Mouse (Mus musculus) midbrain, postnatal 0 days (tissue): ENCODE measurements at regions not wholly inside any gene's neighbourhood (a gene's known extent, or its start where the extent isn't known, plus 50 kb on each side); places are given as distances from the start of the nearest gene placed in this dataset.

Source experiments
- ATAC-seq: fragments of 200-750 bp; cut with Nextera tagmentation; 2 replicates; pipeline ENCODE4 v1.8.0; 2017; ENCODE audit warnings: moderate number of reproducible peaks, mild to moderate bottlenecking, moderate TSS enrichment, moderate library complexity; ENCODE audit not compliant: low FRiP score
- DNase-seq: peaks from one replicate; pipeline ENCODE4 v3.0.0-alpha.2; 2015; ENCODE audit warnings: low spot score
- H3K27ac ChIP-seq: fragments of 300-500 bp; sonication (generic); 2 replicates; pipeline ENCODE4 v1.5.1; 2014; ENCODE audit warnings: low read depth, mild to moderate bottlenecking, low read length, mixed read lengths
- H3K27me3 ChIP-seq: fragments of 300-500 bp; sonication (generic); 2 replicates; pipeline ENCODE4 v1.6.1; 2014; ENCODE audit warnings: low read length, control low read depth, mixed read lengths; ENCODE audit not compliant: insufficient read depth
- H3K36me3 ChIP-seq: fragments of 300-500 bp; sonication (generic); 2 replicates; pipeline ENCODE4 v1.6.1; 2014; ENCODE audit warnings: low read length, control low read depth, mixed read lengths; ENCODE audit not compliant: insufficient read depth
- H3K4me1 ChIP-seq: fragments of 300-500 bp; sonication (generic); 2 replicates; pipeline ENCODE4 v1.6.1; 2014; ENCODE audit warnings: mild to moderate bottlenecking, control low read depth, antibody characterized with exemption, low read length, mixed read lengths; ENCODE audit not compliant: insufficient read depth
- H3K4me2 ChIP-seq: fragments of 300-500 bp; sonication (generic); 2 replicates; pipeline ENCODE4 v1.6.1; 2014; ENCODE audit warnings: low read depth, mild to moderate bottlenecking, low read length, mixed read lengths; ENCODE audit not compliant: poor library complexity, severe bottlenecking
- H3K4me3 ChIP-seq: fragments of 300-500 bp; sonication (generic); 2 replicates; pipeline ENCODE4 v1.5.1; 2014; ENCODE audit warnings: low read depth, mild to moderate bottlenecking, low read length, moderate library complexity
- H3K9ac ChIP-seq: fragments of 300-500 bp; sonication (generic); replicated peaks from 2 replicates; pipeline ENCODE4 v1.6.1; 2014; ENCODE audit warnings: mild to moderate bottlenecking, low read length, moderate library complexity, mixed read lengths; ENCODE audit not compliant: poor library complexity, severe bottlenecking
- H3K9me3 ChIP-seq: fragments of 300-500 bp; sonication (generic); 2 replicates; pipeline ENCODE4 v1.6.1; 2016; ENCODE audit warnings: low read length, control low read depth
- CTCF ChIP-seq: IDR thresholded peaks from 2 replicates; pipeline ENCODE4 v1.5.1; 2016; ENCODE audit warnings: antibody characterized with exemption, mild to moderate bottlenecking
- WGBS: fragments of 180-500 bp; shearing (Covaris S2); extraction: QIAGEN DNeasy Blood & Tissue Kit; methylation state at CpG from one replicate; pipeline ENCODE4 v1.1.7; 2014; 5-methylcytosine and 5-hydroxymethylcytosine counted together

DNA sequence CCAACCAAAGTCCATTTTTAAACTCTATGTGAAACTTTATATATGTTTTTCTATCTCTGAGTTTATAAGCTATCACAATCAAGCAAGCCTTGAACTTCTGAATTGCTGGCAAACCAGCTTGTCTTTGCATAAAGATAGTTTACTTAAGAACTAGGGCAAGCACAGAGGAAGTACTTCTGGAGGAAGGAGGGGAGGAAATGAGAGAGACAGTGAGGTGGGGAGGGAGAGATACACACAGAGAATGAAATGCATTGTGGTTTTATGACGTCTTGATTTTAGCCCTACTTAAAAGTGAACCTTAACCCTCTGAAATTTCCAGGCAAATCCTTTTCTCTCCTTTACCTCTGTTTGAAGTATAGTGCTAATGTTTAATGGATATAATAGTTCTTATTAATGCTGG is 421.0 kb downstream of the Hs3st1 start:
- H3K9ac ChIP-seq: no peak overlapping the region
- no peaks in the 10 kb centered on the region for H3K27me3 ChIP-seq
- H3K4me3 ChIP-seq: no peak overlapping the region
- H3K27ac ChIP-seq: no peak overlapping the region
- H3K9me3 ChIP-seq: no peaks in the 10 kb centered on the region
- 70% methylated on average over 1 of the region's 1 CpGs for WGBS
- TF ChIP-seq CTCF: no peak
- no peaks in the 10 kb centered on the region for H3K4me1 ChIP-seq
- H3K4me2 ChIP-seq: no peak overlapping the region
- H3K36me3 ChIP-seq: no peaks in the 10 kb centered on the region
- DNase-seq: no peak
- ATAC-seq: no peak

- ATAC-seq (no peak), DNase-seq (no peak)
- Histone ChIP-seq H3K4me1 (no peaks in the 10 kb centered on the region), H3K4me3 (no peak overlapping the region), H3K9ac (no peak overlapping the region), H3K36me3 (no peaks in the 10 kb centered on the region), H3K27ac (no peak overlapping the region), H3K4me2 (no peak overlapping the region), H3K9me3 (no peaks in the 10 kb centered on the region), H3K27me3 (no peaks in the 10 kb centered on the region)
- TF ChIP-seq CTCF: no peak
- WGBS: 83% methylated on average over 2 of the region's 2 CpGs
Measured at GRCm38 (mm10) chr5:39325399-39325798, 429.9 kb downstream of the Hs3st1 start.

- 77% methylated on average over 3 of the region's 3 CpGs for WGBS
- H3K27me3 ChIP-seq: no peaks in the 10 kb centered on the region
- no peaks in the 10 kb centered on the region for H3K4me1 ChIP-seq
- no peak overlapping the region for H3K27ac ChIP-seq
- DNase-seq (no peak), ATAC-seq (no peak)
- H3K9me3 ChIP-seq: no peaks in the 10 kb centered on the region
- no peaks in the 10 kb centered on the region for H3K36me3 ChIP-seq
- H3K9ac ChIP-seq: no peak overlapping the region
- no peak for TF ChIP-seq CTCF
- no peak overlapping the region for H3K4me3 ChIP-seq
- no peak overlapping the region for H3K4me2 ChIP-seq
Measured at GRCm38 (mm10) chr5:39316478-39316877, 438.8 kb downstream of the Hs3st1 start.

DNA sequence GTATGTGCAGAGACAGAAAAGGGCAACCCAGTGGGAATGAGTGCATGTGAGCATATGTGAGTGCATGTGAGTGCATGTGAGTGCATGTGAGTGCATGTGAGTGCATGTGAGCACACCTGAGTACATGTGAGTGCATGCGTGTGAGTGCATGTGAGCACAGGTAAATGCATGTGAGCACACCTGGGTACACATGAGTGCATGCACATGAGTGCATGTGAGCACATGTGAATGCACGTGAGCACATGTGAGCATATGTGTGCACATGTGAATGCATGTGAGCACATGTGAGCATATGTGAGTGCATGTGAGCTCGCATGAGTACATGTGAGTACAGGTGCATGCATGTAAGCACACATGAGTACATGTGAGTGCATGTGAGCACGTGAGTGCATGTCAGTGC is 434.6 kb upstream of the Clnk start:
- H3K36me3 ChIP-seq: no peaks in the 10 kb centered on the region
- no peaks in the 10 kb centered on the region for H3K4me1 ChIP-seq
- ATAC-seq (no peak), DNase-seq (no peak)
- H3K4me2 ChIP-seq: no peak overlapping the region
- TF ChIP-seq CTCF: no peak
- H3K4me3 ChIP-seq: no peak overlapping the region
- H3K27me3 ChIP-seq: no peaks in the 10 kb centered on the region
- no peak overlapping the region for H3K27ac ChIP-seq
- H3K9ac ChIP-seq: no peak overlapping the region
- H3K9me3 ChIP-seq: no peaks in the 10 kb centered on the region
- WGBS: 93% methylated on average over 4 of the region's 4 CpGs

DNA sequence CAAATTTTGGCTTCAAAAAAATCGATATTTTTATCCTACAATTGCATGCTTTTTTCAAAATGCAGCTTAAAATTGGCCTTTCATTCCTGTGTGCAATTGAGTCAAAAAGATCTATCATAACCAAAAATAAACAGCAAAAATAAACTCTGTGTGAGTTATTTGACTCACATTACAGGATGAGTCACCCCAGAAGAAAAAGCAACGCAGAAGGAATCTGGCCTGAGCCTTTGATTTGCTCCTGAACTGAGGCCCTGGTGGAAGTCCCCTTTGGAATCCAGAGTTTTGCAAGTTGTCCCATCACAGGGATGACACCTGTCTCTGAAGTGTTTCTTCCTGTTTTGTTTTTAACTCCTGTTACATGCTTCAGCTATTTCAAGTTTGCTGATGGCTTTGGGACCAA is 429.2 kb upstream of the Clnk start:
- TF ChIP-seq CTCF: no peak
- no peaks in the 10 kb centered on the region for H3K27me3 ChIP-seq
- no peak overlapping the region for H3K9ac ChIP-seq
- H3K4me2 ChIP-seq: no peak overlapping the region
- no peaks in the 10 kb centered on the region for H3K36me3 ChIP-seq
- H3K4me3 ChIP-seq: no peak overlapping the region
- DNase-seq (no peak), ATAC-seq (no peak)
- no peaks in the 10 kb centered on the region for H3K4me1 ChIP-seq
- H3K9me3 ChIP-seq: no peaks in the 10 kb centered on the region
- 83% methylated on average over 2 of the region's 2 CpGs for WGBS
- no peak overlapping the region for H3K27ac ChIP-seq

GRCm38 (mm10) chr5:39292849-39293248 is 416.2 kb upstream of the Clnk start:
- no peaks in the 10 kb centered on the region for H3K9me3 ChIP-seq
- no peak overlapping the region for H3K9ac ChIP-seq
- no peak overlapping the region for H3K4me2 ChIP-seq
- no peaks in the 10 kb centered on the region for H3K27me3 ChIP-seq
- ATAC-seq (no peak), DNase-seq (no peak)
- H3K4me3 ChIP-seq: no peak overlapping the region
- H3K4me1 ChIP-seq: no peaks in the 10 kb centered on the region
- no peak for TF ChIP-seq CTCF
- H3K36me3 ChIP-seq: no peaks in the 10 kb centered on the region
- 18% methylated on average over 2 of the region's 2 CpGs for WGBS
- H3K27ac ChIP-seq: no peak overlapping the region

DNA sequence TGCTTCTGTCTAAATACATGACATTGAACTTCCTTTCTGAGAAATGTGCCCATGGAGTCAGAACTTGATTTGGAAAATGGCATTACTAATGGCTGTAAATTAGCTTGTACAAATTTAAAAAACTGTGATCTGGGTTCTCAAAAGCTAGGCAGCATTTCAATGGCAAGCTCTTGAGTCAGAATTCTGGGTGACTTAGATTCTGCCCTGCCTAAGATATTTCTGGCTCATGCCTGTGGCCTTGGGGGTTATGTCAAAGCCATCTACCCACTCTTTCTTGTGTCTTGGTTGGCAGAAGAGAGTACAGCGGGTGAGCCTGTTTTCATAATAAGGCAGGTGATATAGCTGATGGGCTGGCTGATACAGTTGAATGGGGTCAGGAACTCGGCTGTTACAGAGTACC is 404.4 kb upstream of the Clnk start:
- TF ChIP-seq CTCF: no peak
- no peak for DNase-seq
- Histone ChIP-seq H3K36me3 (no peaks in the 10 kb centered on the region), H3K27ac (no peak overlapping the region), H3K4me3 (no peak overlapping the region), H3K9ac (no peak overlapping the region), H3K27me3 (no peaks in the 10 kb centered on the region), H3K9me3 (no peaks in the 10 kb centered on the region), H3K4me2 (no peak overlapping the region), H3K4me1 (no peaks in the 10 kb centered on the region)
- WGBS: 87% methylated on average over 2 of the region's 2 CpGs
- ATAC-seq: no peak
